Mouse (Mus musculus) embryonic fibroblast, embryonic 13.5 days (primary cell): ENCODE results near the gene Bcat2. TPM values are rescaled to one million over a fixed set of nuclear protein-coding genes. Genes with fewer than 3 reads are reported as not detected.

ENCODE experiments used
- H3K27ac ChIP-seq: 2 replicates; pipeline ENCODE4 v1.5.1; 2012; ENCODE audit warnings: low read length, control low read depth, inconsistent platforms; ENCODE audit not compliant: insufficient read depth
- H3K4me1 ChIP-seq: 2 replicates; pipeline ENCODE4 v1.6.1; 2011; ENCODE audit warnings: low read length; ENCODE audit not compliant: control insufficient read depth, insufficient read depth
- H3K4me3 ChIP-seq: 2 replicates; pipeline ENCODE4 v1.5.1; 2011; ENCODE audit warnings: mild to moderate bottlenecking, control low read depth, low read length; ENCODE audit not compliant: insufficient read depth
- CTCF ChIP-seq: IDR thresholded peaks from 2 replicates; pipeline ENCODE4 v1.5.1; 2011; ENCODE audit warnings: mild to moderate bottlenecking, control low read depth, low read length, moderate library complexity, borderline replicate concordance; ENCODE audit not compliant: insufficient read depth
- POLR2A ChIP-seq: IDR thresholded peaks from 2 replicates; pipeline ENCODE4 v1.6.1; 2011; ENCODE audit warnings: low read depth, mild to moderate bottlenecking, control low read depth, low read length, moderate library complexity
- polyA plus RNA-seq: library from polyadenylated mRNA; stranded (reverse); fragments of >200 nt; gene quantifications from 2 replicates; pipeline ENCODE4 v1.2.4, GENCODE M21; 2011; ENCODE audit warnings: low read depth; ENCODE audit not compliant: missing spikeins, insufficient read length

Bcat2 gene
- polyA plus RNA-seq, 1 experiment, result 30.6 TPM

DNA sequence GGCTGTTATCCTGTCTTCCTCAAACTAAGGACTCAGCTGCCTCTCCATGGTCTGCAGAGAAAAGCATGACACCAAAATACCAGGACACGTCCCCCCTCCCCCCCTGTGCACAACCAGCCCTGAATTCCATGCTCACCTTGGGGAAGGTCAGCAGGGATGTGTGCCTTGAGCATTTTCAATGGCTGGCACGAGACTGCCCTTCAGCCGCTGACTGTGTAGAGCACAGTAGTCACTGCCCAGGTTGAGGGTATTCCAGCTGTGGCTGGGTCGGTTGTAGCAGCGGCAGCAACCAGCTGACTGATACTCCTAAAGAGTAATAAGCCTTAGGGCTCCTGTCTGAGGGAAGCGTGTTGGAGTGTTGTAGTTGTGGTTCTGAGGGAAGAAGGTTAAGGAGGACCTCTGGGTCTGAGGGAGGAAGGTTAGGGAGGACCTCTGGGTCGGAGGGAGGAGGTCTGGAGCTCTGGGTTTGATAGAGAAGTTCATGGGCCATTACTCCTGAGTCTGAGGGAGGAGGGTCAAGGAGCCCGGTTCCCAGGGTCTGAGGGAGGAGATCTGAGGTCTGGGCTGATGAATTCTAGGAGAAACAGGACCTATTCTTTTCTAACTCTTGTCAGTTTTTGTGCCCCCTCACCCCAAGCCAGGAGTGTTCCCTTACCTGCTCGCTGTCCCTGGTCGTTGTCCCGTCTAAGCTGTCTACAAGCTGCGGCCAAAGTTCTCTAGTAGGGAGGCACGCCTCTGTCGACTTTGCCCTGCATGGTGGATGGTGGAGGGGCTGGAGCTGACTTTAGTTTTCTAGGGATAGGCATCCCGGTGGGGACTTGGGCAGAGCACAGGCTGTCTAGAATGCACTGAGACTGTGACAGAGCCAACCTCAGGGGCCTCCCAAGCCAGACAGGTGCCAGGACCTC is 4.8 kb downstream of the Bcat2 start:
- Histone ChIP-seq H3K4me3 (no peak overlapping the region), H3K27ac (no peak overlapping the region), H3K4me1 (no peaks in the 10 kb centered on the region)
- no peak for TF ChIP-seq CTCF
- TF ChIP-seq POLR2A, result no peak

- Histone ChIP-seq H3K4me1 (no peaks in the 10 kb centered on the region), H3K4me3 (no peak overlapping the region), H3K27ac (no peak overlapping the region)
- no peak for TF ChIP-seq POLR2A
- no peak for TF ChIP-seq CTCF
Observed at GRCm38 (mm10) chr7:45585923-45586322, 16.0 kb downstream of the Bcat2 start.

GRCm38 (mm10) chr7:45587631-45588592 is 18.0 kb downstream of the Bcat2 start:
- H3K4me1 ChIP-seq, result no peaks in the 10 kb centered on the region
- TF ChIP-seq CTCF, result no peak
- TF ChIP-seq POLR2A, result no peak
- H3K27ac ChIP-seq, result no peak overlapping the region
- no peak overlapping the region for H3K4me3 ChIP-seq

- no peak overlapping the region for H3K27ac ChIP-seq
- H3K4me3 ChIP-seq, result no peak overlapping the region
- TF ChIP-seq CTCF (peak; percentile 63; the same call in 1 of the 2 replicates), POLR2A (no peak)
- H3K4me1 ChIP-seq, result no peaks in the 10 kb centered on the region
Observed at GRCm38 (mm10) chr7:45589173-45589572, 19.2 kb downstream of the Bcat2 start.

- H3K4me1 ChIP-seq, result no peaks in the 10 kb centered on the region
- no peak overlapping the region for H3K4me3 ChIP-seq
- no peak overlapping the region for H3K27ac ChIP-seq
- TF ChIP-seq POLR2A (no peak), CTCF (no peak)
Observed at GRCm38 (mm10) chr7:45589898-45590297, 19.9 kb downstream of the Bcat2 start.

GRCm38 (mm10) chr7:45590874-45591273 is 20.9 kb downstream of the Bcat2 start:
- H3K27ac ChIP-seq, result no peak overlapping the region
- no peak overlapping the region for H3K4me3 ChIP-seq
- TF ChIP-seq POLR2A (no peak), CTCF (no peak)
- no peaks in the 10 kb centered on the region for H3K4me1 ChIP-seq

GRCm38 (mm10) chr7:45591880-45592279 is 21.9 kb downstream of the Bcat2 start:
- Histone ChIP-seq H3K4me3 (no peak overlapping the region), H3K4me1 (no peaks in the 10 kb centered on the region), H3K27ac (no peak overlapping the region)
- TF ChIP-seq CTCF (no peak), POLR2A (no peak)

GRCm38 (mm10) chr7:45593118-45593815 is 23.3 kb downstream of the Bcat2 start:
- Histone ChIP-seq H3K27ac (no peak overlapping the region), H3K4me3 (no peak overlapping the region), H3K4me1 (no peaks in the 10 kb centered on the region)
- TF ChIP-seq POLR2A (no peak), CTCF (peak; percentile 71)

DNA sequence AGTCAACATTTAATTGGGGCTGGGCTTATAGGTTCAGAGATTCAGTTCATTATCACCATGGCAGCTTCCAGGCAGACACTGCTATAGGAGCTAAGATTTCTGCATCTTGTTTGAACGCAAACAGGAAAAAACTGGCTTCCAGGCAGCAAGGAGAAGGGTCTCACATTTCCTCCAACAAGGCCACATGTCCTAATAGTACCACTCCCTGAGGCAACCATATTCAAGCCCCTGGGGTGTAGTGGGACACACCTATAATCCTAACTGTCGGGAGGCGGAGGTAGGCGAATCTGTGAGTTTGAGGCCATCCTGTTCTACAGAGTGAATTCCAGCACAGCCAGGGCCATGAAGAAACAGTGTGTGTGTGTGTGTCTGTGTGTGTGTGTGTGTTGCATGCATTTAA is 25.2 kb downstream of the Bcat2 start:
- no peak overlapping the region for H3K4me3 ChIP-seq
- TF ChIP-seq CTCF, result no peak
- TF ChIP-seq POLR2A, result no peak
- no peaks in the 10 kb centered on the region for H3K4me1 ChIP-seq
- no peak overlapping the region for H3K27ac ChIP-seq
